Mouse (Mus musculus): Measurements from ENCODE around the gene Mrps2.
"Not testable (repeated sequence)": the region's sequence is repeated elsewhere in the genome, so short reads cannot be mapped to it uniquely, and the experiment has no call there.

Gene Mrps2

GRCm38 (mm10) chr2:28477993-28478392 lies 10.1 kb downstream of the Mrps2 start:
- DNase-seq = not testable (repeated sequence)

DNA sequence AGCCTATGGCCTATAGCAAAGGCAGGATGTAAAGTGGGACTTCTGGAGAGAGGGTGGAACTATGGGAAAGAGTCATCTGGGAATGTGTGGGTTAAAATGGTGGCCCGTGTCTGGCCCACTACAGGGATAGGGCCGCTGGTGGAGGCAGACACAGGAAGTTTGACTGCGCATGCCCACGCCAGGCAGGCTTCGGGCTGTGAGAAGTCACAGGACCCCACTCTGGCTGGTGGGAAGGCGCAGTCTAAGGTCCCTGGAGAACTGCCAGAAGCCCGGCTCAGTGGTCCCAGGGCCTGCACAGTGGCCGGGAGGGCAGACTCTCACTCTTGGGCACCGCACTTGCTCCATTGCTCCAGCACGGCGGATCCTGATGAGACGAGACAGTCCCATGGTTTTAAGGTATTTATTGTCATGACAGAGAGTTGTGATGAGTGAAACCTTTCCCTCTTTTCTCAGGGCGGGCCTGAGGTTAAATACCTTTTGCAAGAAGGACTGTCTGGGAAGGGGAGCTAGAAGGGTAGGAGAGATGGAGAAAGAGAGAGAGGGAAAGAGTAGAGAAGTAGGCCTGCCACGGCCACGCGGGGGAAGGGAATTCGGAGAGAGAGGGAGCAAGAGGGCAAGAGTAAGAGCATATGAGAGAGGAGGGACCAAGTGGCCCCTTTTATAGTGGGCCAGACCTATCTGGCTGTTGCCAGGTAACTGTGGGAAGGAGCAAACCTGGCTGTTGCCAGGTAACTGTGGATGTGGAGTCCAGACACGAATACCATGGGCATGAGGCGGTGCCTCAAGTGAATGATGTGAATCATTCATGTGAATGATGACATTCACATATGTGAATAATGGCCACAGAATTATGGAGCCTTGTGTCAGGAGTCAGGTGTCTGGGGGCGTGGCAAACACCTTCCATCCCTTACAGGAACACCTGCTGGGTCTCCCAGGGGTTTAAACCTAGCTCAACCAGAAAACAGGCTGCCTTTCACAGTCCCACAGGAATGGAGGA lies 11.6 kb downstream of the Mrps2 start:
- DNase-seq = no peak

DNA sequence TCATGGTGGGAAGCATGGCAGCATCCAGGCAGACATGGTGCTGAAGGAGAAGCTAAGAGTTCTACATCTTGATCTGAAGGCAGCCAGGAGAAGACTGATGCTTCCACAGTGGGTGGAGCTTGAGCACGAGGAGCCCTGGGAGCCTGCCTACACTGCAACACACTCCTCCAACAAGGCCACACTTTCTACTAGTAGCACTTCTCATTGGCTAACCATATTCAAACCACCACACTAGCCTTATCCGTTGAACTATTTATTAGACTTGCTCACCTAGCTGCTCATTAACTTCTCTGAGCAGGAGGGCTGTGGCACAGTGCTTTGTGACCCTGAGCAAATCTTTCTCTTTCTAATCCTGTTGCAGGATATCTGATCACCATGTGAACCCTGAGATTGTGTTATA lies 16.0 kb downstream of the Mrps2 start:
- DNase-seq = no peak

GRCm38 (mm10) chr2:28494521-28494920 lies 26.7 kb downstream of the Mrps2 start:
- DNase-seq = no peak

- peak; percentile 31 to 49 for DNase-seq
These were observed 27.4 kb downstream of the Mrps2 start for GRCm38 (mm10) chr2:28495207-28495756.

DNA sequence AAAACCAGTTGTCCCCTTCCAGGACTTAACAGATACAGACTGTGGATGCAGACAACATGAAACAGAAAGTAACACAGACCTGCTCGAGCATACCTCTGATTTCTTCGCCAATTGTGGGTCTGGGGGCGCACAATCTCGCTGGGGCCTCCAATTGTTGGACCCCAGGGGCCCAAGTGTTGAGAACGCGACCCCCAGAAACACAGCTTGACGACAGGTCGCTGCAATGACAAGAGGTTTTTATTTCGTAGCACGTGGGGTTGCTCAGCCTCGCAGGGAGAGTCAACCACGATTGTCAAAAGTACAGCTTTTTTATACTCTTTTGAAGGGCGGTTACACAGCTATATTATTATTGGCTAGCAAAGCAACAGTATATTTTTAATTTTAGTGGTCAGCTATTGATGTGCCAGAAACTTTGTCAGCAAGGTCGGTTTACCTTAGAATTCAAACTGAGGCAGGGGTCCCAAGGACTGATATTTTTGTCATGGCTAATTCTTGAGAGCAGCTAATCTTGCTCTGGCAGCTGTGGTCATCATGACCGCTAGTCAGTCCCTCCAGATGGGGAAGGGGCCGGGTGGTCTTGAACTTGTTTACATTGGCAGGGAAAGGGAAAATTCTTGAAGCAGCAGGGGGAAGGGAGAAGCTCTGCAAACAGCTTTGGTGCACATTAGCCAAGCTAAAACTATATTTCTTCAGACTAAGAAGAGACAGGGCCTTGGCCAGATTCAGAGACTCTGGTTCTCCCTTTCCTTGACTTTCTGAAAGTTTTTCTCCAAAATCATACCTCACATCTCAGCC lies 28.1 kb downstream of the Mrps2 start:
- peak in 1 of 2 experiments; percentile 1 for DNase-seq

GRCm38 (mm10) chr2:28496671-28497070 lies 28.8 kb downstream of the Mrps2 start, which contains the start of gene Gbgt1:
Gbgt1 (plus strand) TSS chr2:28496891.
- peak in 1 of 2 experiments; percentile 5 for DNase-seq

DNA sequence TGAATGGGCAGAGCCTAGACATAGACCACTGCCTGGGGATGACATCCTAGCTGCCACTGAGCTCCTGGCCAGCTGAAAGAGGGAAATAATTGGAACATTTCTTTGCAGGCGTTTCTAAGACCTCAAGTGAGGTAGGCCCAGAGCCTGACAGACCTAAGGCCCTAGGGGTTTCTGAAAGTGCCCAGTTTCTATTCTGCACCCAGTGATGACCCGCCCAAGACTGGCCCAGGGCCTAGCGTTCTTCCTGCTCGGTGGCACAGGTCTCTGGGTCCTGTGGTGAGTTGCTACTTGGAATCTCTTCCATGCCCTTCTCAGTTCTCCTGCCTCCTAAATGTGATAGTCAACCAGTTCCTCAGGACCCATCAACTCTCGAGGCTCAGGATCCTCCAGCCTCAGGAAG lies 29.7 kb downstream of the Mrps2 start:
- DNase-seq = peak in 1 of 2 experiments; percentile 0

DNA sequence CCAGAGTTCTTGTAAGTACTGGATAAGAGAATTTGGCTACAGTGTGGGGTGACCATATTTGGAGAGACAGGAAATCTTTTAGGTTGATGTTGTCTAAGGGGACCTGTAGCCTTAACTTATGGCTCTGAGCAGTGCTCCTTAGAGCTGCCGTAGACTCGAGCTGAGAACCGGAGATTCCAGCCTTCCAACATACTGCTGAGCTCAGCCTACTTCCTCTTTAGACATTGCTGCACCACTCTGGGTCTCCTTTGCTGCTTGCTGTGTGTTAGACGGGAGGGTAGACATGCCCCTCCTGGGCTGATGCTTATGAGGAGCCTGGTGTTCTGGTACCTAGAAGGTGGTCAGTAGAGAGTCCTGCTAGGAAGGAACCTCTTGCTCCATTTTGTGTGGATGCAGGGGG lies 30.6 kb downstream of the Mrps2 start:
- peak in 1 of 2 experiments; percentile 1 for DNase-seq

DNA sequence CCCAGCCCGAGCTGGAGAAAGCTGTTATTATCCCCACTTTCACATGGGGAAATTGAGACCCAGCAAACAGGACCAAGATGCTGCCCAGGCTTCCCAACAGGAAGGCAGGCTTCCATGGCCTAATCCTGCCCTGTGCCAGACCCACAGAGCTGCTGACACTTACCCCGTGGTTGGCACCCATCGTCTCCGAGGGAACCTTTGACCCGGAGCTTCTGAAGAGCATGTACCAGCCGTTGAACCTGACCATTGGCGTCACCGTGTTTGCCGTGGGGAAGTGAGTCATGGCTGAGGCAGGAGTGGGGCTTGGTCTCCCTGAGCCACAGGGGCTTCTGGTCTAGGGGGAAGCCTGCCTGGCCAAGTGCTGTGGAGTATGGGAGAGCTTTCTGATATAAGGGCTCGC lies 35.1 kb downstream of the Mrps2 start:
- DNase-seq = no peak

DNA sequence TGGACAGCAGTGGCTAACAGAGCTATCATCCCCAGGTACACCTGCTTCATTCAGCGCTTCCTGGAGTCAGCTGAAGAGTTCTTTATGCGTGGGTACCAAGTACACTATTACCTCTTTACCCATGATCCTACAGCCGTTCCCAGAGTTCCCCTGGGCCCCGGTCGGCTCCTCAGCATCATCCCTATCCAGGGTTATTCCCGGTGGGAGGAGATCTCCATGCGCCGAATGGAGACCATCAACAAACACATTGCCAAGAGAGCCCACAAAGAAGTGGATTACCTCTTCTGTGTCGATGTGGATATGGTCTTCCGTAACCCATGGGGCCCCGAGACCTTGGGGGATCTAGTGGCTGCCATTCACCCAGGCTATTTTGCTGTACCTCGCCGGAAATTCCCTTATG lies 36.8 kb downstream of the Mrps2 start:
- no peak for DNase-seq

- DNase-seq = no peak
These were observed 37.9 kb downstream of the Mrps2 start, which contains the start of gene Gm10134 for GRCm38 (mm10) chr2:28505795-28506194. Gm10134 (plus strand) TSS chr2:28506095.

- no peak for DNase-seq
These were observed 38.4 kb downstream of the Mrps2 start for GRCm38 (mm10) chr2:28506291-28506690.

- peak in 1 of 2 experiments; percentile 9 for DNase-seq
These were observed 43.7 kb downstream of the Mrps2 start for GRCm38 (mm10) chr2:28511600-28511999.

DNA sequence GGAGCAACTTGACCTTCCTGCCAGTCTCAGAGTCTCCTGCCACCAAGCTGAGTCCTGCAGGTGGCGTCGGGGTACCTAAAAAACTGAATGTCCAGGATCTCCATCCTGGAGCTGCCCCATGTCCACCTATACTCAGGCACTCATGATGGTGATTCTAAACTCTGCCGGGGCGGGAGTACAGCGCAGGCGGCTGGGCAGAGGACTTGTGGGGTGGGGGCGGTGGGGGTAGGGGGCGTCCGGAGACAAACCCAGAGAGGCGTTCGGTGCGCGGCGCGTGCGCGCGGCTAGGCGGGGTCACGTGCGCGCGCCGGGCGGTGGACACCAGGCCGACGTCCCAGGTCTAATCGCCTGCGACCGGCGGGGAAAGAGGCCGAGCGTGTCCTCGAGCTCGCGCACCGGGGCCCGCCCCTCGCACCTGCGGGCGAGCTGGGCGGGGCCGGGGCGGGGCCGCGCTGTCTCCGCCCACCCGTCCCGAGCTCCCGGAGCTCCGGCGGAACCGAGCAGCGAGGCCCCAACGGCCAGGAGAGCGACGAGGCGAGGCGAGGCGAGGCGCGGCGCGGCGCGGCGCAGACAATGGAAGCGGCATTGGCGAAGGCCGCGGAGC lies 45.0 kb downstream of the Mrps2 start, which contains the start of gene Ralgds:
TSS of gene Ralgds (plus strand) at position 328 of the 604 bp plus-strand sequence.
- peak; percentile 86 to 89 for DNase-seq

GRCm38 (mm10) chr2:28513431-28514370 lies 45.8 kb downstream of the Mrps2 start:
- DNase-seq = peak; percentile 61 to 68

- peak; percentile 95 to 98 for DNase-seq
These were observed 46.6 kb downstream of the Mrps2 start for GRCm38 (mm10) chr2:28514489-28514888.

DNA sequence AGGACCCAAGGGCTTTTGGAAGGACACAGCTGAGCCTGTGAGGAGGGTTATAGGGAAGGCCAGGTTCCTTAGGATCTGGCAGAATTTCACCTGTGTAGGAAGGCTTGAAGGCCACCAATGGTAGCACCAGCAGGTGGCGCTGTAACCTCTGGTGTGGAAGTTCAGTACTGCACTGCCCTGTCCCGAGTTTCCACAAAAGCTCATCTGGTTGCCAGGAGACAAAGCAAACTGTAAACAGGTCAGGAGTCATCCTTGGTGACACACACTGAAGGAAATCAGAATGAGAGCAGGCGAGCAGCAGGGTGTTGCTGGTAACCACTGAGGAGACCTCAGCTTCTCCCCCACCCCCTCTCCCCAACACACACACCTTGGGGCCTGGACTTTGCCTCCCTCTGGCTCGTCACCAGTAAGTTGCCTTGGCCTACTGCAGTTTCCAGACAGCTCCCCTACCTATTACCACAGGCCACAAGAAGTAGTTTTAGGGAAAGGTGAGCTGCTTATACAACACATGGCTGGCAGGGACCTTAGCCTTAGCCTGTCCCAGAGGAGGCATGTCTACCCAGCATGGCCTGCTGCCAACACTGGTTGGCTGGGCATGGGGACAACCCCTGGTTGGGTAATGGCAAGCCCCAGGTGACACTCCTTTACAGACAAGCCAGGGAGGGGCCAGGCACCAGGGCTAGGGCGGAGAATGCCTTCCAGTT lies 49.5 kb downstream of the Mrps2 start:
- peak; percentile 79 to 90 for DNase-seq

GRCm38 (mm10) chr2:28518231-28518630 lies 50.4 kb downstream of the Mrps2 start:
- DNase-seq = peak in 1 of 2 experiments; percentile 13

DNA sequence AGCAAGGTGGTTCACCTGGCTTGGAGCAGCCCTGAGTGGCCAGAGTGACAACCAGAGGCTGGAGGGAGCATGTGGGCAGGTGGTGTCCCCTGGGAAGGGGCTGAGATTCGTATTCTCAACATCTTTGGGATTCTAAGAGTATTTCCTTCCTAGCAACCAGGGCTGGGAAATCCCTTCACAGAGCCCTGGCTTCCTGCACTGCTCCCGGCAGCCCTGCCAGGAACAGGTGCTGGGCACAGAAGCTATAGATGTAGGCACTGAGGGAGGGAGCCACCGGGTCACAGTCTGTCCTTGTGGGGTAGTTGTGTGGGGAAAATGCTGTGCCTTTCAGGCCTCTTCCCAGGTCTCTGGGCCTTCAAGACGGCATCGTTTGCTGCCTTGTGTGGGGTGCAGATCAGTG lies 52.7 kb downstream of the Mrps2 start:
- peak; percentile 51 to 70 for DNase-seq
